Mouse (Mus musculus): Measurements from ENCODE around the gene Mkln1. TPM values are rescaled to one million over a fixed set of nuclear protein-coding genes. Genes with fewer than 3 reads are reported as not detected.
A peak's percentile ranks its signal among the peaks of the same experiment; 100 is the strongest.

Gene Mkln1
- polyA plus RNA-seq (2012; rRNA removed): 34.2 and 40.7 TPM in 2 replicates

GRCm38 (mm10) chr6:31398431-31399205 lies at the start of gene Mkln1:
TSS of gene Mkln1 (plus strand) at chr6:31398735.
- Histone ChIP-seq H3K36me3 (ENCODE audit: control insufficient read depth, insufficient read depth, low read length) (no peaks in the 10 kb centered on the region), H3K27me3 (ENCODE audit: control insufficient read depth, insufficient read depth, low read length) (no peaks in the 10 kb centered on the region), H3K4me1 (ENCODE audit: control insufficient read depth, insufficient read depth, low read length) (peaks cover 5% of the 10 kb centered on the region), H3K4me3 (ENCODE audit: control insufficient read depth, low read depth, low read length) (peak within 1 kb of the TSS; percentile 97), H3K27ac (ENCODE audit: control insufficient read depth, insufficient read depth, low read depth, low read length) (peak within 1 kb of the TSS; percentile 97)
- TF ChIP-seq POLR2A (IDR thresholded peaks at IDR 0.05; ENCODE audit: control insufficient read depth, low read depth, low read length) (peak; percentile 67), CTCF (IDR thresholded peaks at IDR 0.05; ENCODE audit: control insufficient read depth, insufficient read depth, insufficient replicate concordance, low read depth, low read length) (no peak)

GRCm38 (mm10) chr6:31356444-31357191 lies 41.9 kb upstream of the Mkln1 start:
- Histone ChIP-seq H3K27me3 (ENCODE audit: control insufficient read depth, insufficient read depth, low read length) (no peaks in the 10 kb centered on the region), H3K36me3 (ENCODE audit: control insufficient read depth, insufficient read depth, low read length) (no peaks in the 10 kb centered on the region), H3K27ac (ENCODE audit: control insufficient read depth, insufficient read depth, low read depth, low read length) (no peak overlapping the region), H3K4me3 (ENCODE audit: control insufficient read depth, low read depth, low read length) (no peak overlapping the region), H3K4me1 (ENCODE audit: control insufficient read depth, insufficient read depth, low read length) (no peaks in the 10 kb centered on the region)
- no peak for TF ChIP-seq POLR2A (IDR thresholded peaks at IDR 0.05; ENCODE audit: control insufficient read depth, low read depth, low read length)
- TF ChIP-seq CTCF (IDR thresholded peaks at IDR 0.05; ENCODE audit: control insufficient read depth, insufficient read depth, insufficient replicate concordance, low read depth, low read length): no peak

- no peak overlapping the region for H3K4me3 ChIP-seq (ENCODE audit: control insufficient read depth, low read depth, low read length)
- H3K4me1 ChIP-seq (ENCODE audit: control insufficient read depth, insufficient read depth, low read length): no peaks in the 10 kb centered on the region
- no peak overlapping the region for H3K27ac ChIP-seq (ENCODE audit: control insufficient read depth, insufficient read depth, low read depth, low read length)
- no peak for TF ChIP-seq POLR2A (IDR thresholded peaks at IDR 0.05; ENCODE audit: control insufficient read depth, low read depth, low read length)
- TF ChIP-seq CTCF (IDR thresholded peaks at IDR 0.05; ENCODE audit: control insufficient read depth, insufficient read depth, insufficient replicate concordance, low read depth, low read length): no peak
- no peaks in the 10 kb centered on the region for H3K27me3 ChIP-seq (ENCODE audit: control insufficient read depth, insufficient read depth, low read length)
- H3K36me3 ChIP-seq (ENCODE audit: control insufficient read depth, insufficient read depth, low read length): no peaks in the 10 kb centered on the region
Observed at GRCm38 (mm10) chr6:31357286-31357685, 41.2 kb upstream of the Mkln1 start.

GRCm38 (mm10) chr6:31362617-31363016 lies 35.9 kb upstream of the Mkln1 start:
- Histone ChIP-seq H3K27ac (ENCODE audit: control insufficient read depth, insufficient read depth, low read depth, low read length) (no peak overlapping the region), H3K27me3 (ENCODE audit: control insufficient read depth, insufficient read depth, low read length) (no peaks in the 10 kb centered on the region), H3K36me3 (ENCODE audit: control insufficient read depth, insufficient read depth, low read length) (no peaks in the 10 kb centered on the region), H3K4me1 (ENCODE audit: control insufficient read depth, insufficient read depth, low read length) (no peaks in the 10 kb centered on the region), H3K4me3 (ENCODE audit: control insufficient read depth, low read depth, low read length) (no peak overlapping the region)
- TF ChIP-seq POLR2A (IDR thresholded peaks at IDR 0.05; ENCODE audit: control insufficient read depth, low read depth, low read length): no peak
- TF ChIP-seq CTCF (IDR thresholded peaks at IDR 0.05; ENCODE audit: control insufficient read depth, insufficient read depth, insufficient replicate concordance, low read depth, low read length): no peak

- Histone ChIP-seq H3K36me3 (ENCODE audit: control insufficient read depth, insufficient read depth, low read length) (no peaks in the 10 kb centered on the region), H3K27me3 (ENCODE audit: control insufficient read depth, insufficient read depth, low read length) (no peaks in the 10 kb centered on the region), H3K27ac (ENCODE audit: control insufficient read depth, insufficient read depth, low read depth, low read length) (no peak overlapping the region), H3K4me3 (ENCODE audit: control insufficient read depth, low read depth, low read length) (no peak overlapping the region), H3K4me1 (ENCODE audit: control insufficient read depth, insufficient read depth, low read length) (no peaks in the 10 kb centered on the region)
- TF ChIP-seq POLR2A (IDR thresholded peaks at IDR 0.05; ENCODE audit: control insufficient read depth, low read depth, low read length): no peak
- no peak for TF ChIP-seq CTCF (IDR thresholded peaks at IDR 0.05; ENCODE audit: control insufficient read depth, insufficient read depth, insufficient replicate concordance, low read depth, low read length)
Observed at GRCm38 (mm10) chr6:31364399-31364798, 34.1 kb upstream of the Mkln1 start.

- no peak for TF ChIP-seq CTCF (IDR thresholded peaks at IDR 0.05; ENCODE audit: control insufficient read depth, insufficient read depth, insufficient replicate concordance, low read depth, low read length)
- no peak for TF ChIP-seq POLR2A (IDR thresholded peaks at IDR 0.05; ENCODE audit: control insufficient read depth, low read depth, low read length)
- Histone ChIP-seq H3K4me1 (ENCODE audit: control insufficient read depth, insufficient read depth, low read length) (peaks cover 5% of the 10 kb centered on the region; the same call in 1 of the 2 replicates), H3K27me3 (ENCODE audit: control insufficient read depth, insufficient read depth, low read length) (no peaks in the 10 kb centered on the region), H3K36me3 (ENCODE audit: control insufficient read depth, insufficient read depth, low read length) (no peaks in the 10 kb centered on the region), H3K4me3 (ENCODE audit: control insufficient read depth, low read depth, low read length) (no peak overlapping the region), H3K27ac (ENCODE audit: control insufficient read depth, insufficient read depth, low read depth, low read length) (no peak overlapping the region)
Observed at GRCm38 (mm10) chr6:31367947-31368346, 30.6 kb upstream of the Mkln1 start.

GRCm38 (mm10) chr6:31368559-31368958 lies 30.0 kb upstream of the Mkln1 start:
- no peaks in the 10 kb centered on the region for H3K27me3 ChIP-seq (ENCODE audit: control insufficient read depth, insufficient read depth, low read length)
- H3K36me3 ChIP-seq (ENCODE audit: control insufficient read depth, insufficient read depth, low read length): no peaks in the 10 kb centered on the region
- peaks cover 5% of the 10 kb centered on the region; the same call in 1 of the 2 replicates for H3K4me1 ChIP-seq (ENCODE audit: control insufficient read depth, insufficient read depth, low read length)
- no peak overlapping the region for H3K4me3 ChIP-seq (ENCODE audit: control insufficient read depth, low read depth, low read length)
- TF ChIP-seq CTCF (IDR thresholded peaks at IDR 0.05; ENCODE audit: control insufficient read depth, insufficient read depth, insufficient replicate concordance, low read depth, low read length): no peak
- no peak for TF ChIP-seq POLR2A (IDR thresholded peaks at IDR 0.05; ENCODE audit: control insufficient read depth, low read depth, low read length)
- no peak overlapping the region for H3K27ac ChIP-seq (ENCODE audit: control insufficient read depth, insufficient read depth, low read depth, low read length)

Measured in testis, adult 2 months (tissue).